Mouse (Mus musculus): ENCODE results near the gene Med17. TPM values are rescaled to one million over a fixed set of nuclear protein-coding genes. Genes with fewer than 3 reads are reported as not detected.

The Med17 gene
- total RNA-seq, 2 experiments from 2014 or later = 31.4 to 38.0 TPM

DNA sequence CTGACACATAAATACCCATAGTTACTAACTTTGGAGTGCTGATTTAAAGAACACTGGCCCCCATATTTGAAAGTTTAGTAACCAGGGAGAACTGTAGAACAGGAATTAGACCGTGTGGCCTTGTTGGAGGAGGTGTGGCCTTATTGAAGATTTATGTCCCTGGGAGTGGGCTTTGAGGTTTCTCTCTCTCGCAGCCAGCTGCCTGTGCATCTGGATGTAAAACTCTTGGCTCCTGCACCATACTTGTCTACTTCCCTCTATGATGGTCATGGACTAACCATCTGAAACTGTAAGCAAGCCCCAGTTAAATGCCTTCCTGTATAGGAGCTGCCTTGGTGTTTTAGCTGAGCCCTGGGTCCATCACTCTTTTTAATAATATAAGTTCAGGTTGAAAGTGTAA is 18.7 kb upstream of the Med17 start:
- no peak for DNase-seq (ENCODE audit: low spot score in 2 of 2)
- intact Hi-C loops (cut with DNase I) = no loop called here

DNA sequence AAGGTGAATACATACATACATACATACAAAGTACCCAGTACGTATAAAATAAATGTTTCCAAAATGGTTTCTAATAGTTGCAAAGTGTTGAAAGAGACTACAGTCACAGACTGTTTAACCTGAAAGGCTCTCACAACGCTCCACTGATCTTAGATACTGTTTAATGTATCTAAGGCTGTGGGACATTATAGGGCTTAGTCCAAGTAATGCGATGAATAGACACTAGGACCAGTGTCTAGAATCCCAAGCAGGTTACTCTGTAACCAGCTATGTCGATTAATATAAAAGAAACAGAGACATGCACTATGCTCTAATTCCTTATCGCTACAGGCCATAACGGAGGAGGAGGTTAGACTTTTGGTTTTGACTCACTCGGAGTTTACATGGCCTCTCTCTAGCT is 17.4 kb upstream of the Med17 start:
- no peak for DNase-seq (ENCODE audit: low spot score in 2 of 2)
- intact Hi-C loops (cut with DNase I) = no loop called here

DNA sequence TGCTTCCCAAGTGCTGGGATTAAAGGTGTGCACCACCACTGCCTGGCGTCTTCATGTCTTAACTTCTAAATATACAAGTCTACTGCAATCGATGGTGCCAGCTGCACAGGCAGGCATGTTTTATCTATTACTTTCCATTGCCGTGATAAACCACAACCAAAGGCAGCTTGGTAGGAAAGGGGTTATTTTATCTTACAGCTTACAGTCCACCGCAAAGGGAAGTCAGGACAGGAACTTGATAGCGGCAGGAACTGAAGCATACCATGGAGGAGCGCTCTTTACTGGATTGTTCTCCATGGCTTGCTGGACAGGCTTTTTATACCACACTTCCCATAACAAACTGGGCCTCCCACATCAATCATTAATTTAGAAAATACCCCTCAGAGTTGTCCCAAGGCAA is 9.5 kb upstream of the Med17 start:
- intact Hi-C loops (cut with DNase I) = no loop called here

DNA sequence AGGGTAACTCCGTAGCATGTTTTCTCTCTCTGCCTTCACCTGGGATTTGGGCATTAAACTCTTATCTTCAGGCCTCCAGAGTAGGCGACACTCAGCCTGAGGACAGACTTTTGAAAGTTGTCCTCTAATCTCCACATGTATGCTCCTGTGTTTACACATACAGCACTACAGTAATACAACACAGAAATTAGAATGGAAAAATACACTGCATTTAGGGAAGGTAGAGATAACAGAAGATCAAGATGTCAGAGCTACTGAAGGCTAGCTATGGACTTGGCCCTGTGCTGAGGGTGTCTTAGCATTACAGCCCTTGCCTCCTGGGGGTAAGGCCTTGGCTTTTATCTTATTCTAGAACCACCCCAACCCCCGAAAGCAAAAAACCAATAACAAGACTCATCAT is 8.7 kb upstream of the Med17 start:
- no peak for DNase-seq (ENCODE audit: low spot score in 2 of 2)
- intact Hi-C loops (cut with DNase I) = no loop called here

More for the DNA sequence above, 9.5 kb upstream of the Med17 start:
- DNase-seq (ENCODE audit: low spot score in 2 of 2) = no peak

DNA sequence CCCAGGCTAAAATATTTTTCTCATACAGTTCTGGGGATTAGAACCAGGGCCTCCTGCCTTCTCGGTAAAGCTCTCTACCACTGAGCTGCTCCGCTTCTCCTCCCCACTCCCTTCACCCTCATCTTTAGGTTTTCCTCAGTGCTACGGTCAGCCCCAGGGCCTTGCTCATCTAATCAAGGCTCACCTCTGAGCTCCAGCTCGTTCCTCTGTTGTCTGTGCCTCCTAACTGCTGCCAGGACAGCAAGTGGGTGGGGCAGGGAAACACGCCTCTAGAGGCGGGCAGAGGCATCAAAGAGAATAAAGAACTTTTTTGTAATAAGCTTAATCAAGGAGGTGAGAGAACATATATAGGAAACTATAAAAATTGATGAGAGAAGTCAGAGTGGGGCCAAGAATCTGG is 8.1 kb upstream of the Med17 start:
- intact Hi-C loops (cut with DNase I) = no loop called here
- DNase-seq (ENCODE audit: low spot score in 2 of 2) = no peak

DNA sequence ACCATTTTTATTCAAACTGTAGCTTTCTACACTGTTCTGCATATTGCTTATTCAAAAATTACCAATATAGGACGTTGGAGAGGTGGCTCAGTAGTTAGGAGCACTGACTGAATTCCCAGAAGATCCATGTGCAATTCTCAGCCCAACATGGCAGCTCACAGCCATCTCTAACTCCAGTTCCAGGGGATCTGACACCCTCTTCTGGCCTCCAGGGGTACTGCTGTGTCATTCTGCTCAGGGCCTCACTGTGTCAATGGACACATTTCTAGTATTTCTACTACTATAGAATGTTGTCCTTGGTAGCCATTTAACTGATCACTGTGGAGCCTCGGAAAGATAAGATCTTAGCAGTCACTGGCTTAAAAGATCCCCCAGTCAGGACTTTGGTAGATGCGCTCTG is 5.7 kb upstream of the Med17 start:
- no peak for DNase-seq (ENCODE audit: low spot score in 2 of 2)
- intact Hi-C loops (cut with DNase I) = no loop called here

DNA sequence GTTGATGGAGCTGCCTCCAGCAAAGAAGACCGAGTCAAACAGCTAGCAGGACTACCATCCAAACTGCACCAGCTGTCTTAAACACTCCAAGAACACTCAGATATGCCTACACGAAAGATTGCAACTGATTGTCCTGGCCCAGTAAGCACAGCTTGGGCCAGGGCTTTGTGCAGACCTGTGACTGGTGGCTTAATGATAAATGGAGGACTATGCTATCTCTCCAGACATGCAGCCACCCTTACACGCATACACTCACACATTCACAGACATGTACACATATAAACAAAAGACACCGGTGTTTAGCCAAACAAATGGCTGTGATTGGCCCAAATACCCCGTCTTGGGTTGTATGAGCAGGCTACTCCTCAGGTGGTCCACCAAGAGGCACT is 754 bp upstream of the Med17 start:
- no peak for DNase-seq (ENCODE audit: low spot score in 2 of 2)
- intact Hi-C loops (cut with DNase I) = no loop called here

DNA sequence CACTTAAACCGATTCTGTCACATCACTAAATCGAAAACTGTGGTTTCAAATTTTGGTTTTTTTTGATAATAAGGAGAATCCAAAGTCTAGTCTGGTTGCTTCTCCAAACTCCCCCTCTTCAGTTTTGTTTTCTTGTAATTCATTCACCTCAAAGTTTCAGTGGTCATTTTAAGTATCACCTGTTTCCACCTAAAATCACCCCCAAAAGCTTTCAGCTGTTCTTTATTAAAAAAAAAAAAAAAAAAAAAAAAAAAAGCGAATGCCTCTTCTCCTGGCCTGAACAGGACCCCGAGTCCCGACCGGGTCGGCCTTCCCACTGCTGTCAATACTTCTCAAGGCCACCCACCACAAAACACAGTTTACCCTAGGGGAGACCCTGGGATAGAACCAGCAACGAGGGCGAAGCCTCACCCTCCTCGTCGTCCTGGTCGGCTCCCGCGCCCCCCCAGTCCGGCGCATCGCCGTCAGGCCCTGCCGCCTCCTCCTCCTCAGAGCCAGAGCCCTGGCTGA is 537 bp downstream of the Med17 start:
- DNase-seq (ENCODE audit: low spot score in 2 of 2) = no peak
- intact Hi-C loops (cut with DNase I) = loop anchor here (2.0 kb wide), 1 partner anchor 28 kb away; the partner anchor contains the start of genes 4931406C07Rik and Taf1d

DNA sequence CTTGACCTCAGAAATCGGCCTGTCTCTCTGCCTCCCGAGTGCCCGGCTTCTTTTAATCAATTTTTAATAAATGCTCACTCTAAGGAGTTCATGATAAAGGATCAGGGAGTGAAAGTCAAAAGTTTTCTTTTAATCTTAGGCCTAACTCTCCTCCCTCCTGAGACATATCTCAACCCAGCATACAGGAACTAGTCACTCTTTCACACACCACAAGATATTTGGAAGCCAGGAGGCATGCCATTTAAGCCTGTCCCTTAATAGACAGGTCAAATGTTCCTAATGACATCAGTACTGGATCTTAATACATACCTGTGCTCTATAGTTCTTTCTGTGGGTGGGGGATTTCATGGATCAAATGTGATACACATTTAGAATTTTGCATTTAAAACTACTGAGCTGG is 1.4 kb downstream of the Med17 start:
- intact Hi-C loops (cut with DNase I) = loop anchor here (2.0 kb wide), 1 partner anchor 28 kb away; the partner anchor contains the start of genes 4931406C07Rik and Taf1d
- DNase-seq (ENCODE audit: low spot score in 2 of 2) = no peak

DNA sequence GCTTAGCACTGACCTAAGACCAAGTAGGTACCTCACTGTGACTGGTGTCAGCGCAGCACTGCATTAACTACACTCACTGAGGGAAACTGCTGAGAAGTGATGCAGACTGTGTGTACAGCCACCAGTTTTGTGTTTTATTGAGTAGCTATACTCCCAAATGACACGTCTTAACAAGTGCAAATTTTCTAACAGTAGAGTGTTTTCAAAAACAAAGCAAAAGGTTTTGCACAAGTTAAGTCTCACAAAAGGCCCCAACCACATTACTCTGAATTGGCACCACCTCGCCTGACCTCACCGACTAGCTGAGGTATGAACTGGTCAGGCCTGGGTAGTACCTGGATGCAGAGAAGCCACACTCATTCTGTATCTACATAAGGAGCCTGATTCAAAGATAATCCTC is 2.9 kb downstream of the Med17 start:
- DNase-seq (ENCODE audit: low spot score in 2 of 2) = no peak
- intact Hi-C loops (cut with DNase I) = no loop called here

DNA sequence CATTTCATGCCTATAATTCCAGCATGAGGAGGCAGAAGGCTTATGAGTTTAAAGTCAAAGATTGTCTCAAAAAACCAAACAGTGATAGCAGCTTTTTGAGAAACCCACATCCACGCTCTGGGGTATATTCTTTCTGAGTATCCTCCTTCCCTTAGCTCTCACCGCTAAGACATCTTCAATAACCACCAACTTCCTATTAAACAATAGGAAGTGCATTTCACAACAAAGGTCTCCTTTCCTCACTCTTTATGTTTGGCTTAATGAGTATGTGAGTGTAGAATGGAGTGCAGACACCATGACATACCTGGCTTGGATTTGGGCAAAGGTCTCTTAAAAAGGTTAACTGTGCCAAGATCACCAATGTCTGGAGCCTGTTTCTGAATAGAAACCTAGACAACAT is 5.8 kb downstream of the Med17 start:
- intact Hi-C loops (cut with DNase I) = no loop called here
- DNase-seq (ENCODE audit: low spot score in 2 of 2) = no peak

DNA sequence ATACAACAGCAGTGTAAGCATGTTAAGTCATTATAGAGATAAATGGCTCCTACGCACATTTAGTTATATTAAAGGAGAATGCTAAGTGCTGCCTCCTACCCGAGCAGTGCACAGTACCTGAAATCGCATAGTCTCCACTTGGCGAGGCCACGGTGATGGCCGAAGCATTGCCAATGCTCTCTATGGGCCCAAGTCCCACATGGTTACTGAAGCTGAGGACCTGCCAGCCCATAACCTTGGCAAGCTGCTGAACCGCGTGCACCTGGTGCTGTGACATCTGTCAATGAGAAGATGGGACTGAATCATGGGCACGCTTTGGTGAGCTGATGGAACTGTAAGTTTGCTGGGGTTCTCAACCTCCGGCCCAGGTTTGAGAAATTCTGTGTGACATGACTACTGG is 16.2 kb downstream of the Med17 start:
- intact Hi-C loops (cut with DNase I) = no loop called here
- no peak for DNase-seq (ENCODE audit: low spot score in 2 of 2)

DNA sequence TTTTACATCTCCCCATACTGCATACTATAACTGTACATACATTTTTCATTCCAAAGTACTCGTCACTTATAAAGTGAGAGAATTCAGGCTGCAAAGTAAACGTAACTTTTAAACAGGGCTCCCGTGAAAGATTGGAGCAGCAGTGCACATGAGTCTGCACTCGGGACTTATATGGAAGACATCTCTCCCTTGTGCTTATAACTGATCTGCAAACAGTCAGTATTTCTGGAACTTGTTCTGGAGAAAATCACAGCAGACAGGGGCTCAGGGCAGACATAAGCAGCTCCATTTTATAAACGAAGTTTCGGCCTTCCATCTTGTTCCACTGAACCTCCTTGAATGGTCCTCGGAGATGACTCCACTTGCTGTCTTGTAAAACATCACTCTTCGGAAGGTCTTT is 17.8 kb downstream of the Med17 start:
- intact Hi-C loops (cut with DNase I) = no loop called here
- DNase-seq (ENCODE audit: low spot score in 2 of 2) = no peak

DNA sequence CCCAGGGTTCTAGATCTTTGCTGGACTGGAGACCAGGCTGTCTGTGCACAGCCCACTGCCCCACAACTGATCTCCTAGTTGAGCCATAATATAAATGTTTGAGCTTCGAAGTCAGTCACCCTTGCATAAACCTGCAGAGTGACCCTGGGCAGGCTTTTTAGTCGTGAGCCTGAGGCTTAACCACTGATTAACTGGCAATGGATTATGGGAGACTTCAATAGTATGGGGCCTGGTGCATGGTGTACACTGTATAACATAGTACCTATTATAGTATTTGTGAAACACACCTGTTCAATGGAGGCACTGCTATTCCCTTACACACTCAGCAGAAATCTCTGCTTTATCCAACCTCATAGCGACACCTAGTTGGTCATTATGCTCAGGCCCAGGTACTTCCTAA is 23.5 kb downstream of the Med17 start:
- intact Hi-C loops (cut with DNase I) = no loop called here
- DNase-seq (ENCODE audit: low spot score in 2 of 2) = no peak

DNA sequence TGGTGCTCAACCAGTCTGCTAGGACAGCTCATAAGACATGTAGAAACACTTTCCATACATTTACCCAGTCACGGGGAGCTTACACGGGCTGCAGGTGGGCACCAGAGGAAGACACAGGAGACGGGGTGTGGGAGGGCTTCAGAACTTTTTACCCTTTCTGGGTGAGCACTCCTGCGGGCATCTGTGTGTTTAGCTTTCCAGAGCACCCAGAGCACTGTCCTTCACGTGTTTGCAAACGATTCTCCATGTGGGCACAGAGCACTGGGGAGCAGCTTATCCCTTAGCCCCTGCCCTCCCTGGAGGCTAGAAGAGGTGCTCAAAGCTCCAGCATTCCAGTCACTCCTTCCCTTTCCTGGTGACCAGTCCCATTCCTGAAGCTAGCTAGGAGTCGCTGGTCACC is 25.2 kb downstream of the Med17 start:
- intact Hi-C loops (cut with DNase I) = no loop called here
- no peak for DNase-seq (ENCODE audit: low spot score in 2 of 2)

DNA sequence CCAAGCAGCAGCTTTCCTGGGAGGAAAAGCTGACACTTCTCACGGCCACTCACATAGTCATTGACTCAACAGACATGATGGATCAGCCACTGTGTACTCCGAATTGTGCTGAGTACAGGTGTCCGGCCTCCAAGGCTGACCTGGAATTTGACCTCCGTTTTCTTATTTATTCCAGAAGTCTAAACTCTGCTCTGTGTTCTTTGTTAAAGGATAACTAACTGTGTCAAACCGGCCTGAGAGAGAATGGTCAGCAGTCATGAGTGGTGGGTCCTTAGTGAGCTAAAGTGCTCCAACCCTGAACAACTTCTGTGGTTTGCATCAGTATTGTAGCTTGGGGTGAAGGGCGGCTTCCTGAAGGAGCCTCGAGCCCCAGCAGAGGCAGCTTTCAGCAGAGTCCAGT is 27.5 kb downstream of the Med17 start:
- intact Hi-C loops (cut with DNase I) = no loop called here
- no peak for DNase-seq (ENCODE audit: low spot score in 2 of 2)

DNA sequence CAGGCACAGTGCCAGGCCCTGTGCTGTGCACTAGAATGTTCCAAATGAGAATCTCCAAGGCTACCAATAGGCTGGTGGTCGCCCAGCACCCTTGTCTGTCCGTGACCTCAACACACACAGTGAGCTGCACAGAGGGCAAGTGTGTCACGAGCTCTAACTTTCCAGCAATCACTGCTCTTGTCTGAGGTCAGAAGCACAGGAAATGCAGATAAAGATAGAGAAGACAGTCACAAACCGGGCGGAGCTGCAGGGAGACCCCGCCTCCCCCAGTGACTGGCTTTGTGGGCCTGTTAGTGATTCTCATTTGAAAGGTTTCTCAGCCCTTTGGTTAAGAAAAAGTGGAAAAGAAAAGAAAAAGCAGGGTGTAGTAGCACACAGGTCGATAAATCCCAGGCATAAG is 29.4 kb downstream of the Med17 start:
- intact Hi-C loops (cut with DNase I) = no loop called here

DNA sequence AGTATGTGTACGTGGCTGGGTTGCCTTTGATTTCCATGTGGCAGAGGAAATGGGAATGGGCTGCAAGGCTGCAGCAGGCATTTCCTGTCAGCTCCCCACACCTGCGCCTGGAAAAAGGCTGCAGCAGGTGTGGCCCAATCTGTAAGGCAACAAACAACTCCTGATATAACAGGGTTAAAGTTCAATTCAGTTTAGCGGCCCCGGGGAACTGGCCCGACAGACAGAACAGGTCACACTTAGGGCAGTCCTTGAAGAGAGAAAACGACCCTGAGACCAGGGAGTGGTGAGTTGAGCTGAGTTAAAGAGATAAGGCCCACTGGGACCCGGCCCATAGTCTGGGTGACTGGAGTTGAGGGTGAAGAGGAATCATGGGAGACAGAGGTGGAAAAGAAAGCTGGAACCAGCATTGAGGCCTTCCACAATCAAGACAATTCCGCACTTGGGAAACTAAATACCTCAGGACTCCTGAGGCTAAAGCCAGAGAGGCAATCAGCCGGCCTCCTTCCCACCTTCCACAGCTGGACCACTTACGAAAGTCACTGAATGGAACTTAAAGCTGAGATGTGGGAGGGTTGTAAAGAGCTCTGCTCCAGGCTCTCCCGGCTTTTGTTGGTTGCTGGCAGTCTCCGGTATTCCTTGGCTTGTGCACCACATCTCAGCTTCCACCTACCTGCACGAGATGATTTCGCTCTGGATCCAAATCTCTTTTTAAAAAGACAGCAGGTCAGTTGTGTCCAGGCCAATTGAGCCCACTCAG is 34.2 kb downstream of the Med17 start:
- no peak for DNase-seq (ENCODE audit: low spot score in 2 of 2)
- intact Hi-C loops (cut with DNase I) = no loop called here

More for the DNA sequence above, 29.4 kb downstream of the Med17 start:
- DNase-seq (ENCODE audit: low spot score in 2 of 2) = no peak

DNA sequence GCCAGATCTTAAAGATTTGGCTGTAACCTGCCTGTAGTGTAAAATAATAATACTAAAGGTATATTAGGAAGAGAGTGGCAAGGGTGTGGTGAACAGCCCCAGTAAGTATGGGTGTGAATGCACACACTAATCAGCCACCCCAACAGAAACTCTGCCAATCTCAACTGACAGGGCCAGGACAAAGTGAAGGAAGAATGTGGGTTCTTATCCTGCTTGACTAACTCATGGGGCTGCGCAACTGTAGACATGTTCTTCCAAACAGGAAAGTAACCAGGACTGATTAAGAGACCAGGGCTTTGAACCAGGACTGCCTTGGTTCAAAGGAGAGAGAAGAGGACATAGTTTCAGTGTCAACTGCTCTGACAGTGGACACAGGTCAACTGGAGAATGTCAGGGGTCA is 37.6 kb downstream of the Med17 start:
- intact Hi-C loops (cut with DNase I) = no loop called here
- DNase-seq (ENCODE audit: low spot score in 2 of 2) = no peak

DNA sequence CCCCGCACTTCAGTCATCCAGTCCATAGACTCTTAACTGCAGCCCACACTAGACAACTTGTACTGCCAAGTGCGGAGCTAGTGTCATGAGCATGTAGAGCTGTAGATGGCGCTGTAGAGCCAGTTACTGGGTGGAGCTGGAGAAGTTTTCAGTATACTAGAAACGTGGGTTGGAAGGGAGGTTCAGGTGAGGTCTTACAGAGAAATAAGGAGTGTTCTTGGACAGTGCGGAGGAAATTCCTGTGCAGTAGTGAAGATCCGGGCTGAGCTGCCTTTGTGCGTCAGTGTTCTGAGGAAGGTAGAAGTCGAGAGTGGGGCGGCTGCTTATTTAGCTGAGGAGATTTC is 38.2 kb downstream of the Med17 start:
- intact Hi-C loops (cut with DNase I) = no loop called here
- DNase-seq (ENCODE audit: low spot score in 2 of 2) = peak in 1 of 2 experiments; percentile 39

DNA sequence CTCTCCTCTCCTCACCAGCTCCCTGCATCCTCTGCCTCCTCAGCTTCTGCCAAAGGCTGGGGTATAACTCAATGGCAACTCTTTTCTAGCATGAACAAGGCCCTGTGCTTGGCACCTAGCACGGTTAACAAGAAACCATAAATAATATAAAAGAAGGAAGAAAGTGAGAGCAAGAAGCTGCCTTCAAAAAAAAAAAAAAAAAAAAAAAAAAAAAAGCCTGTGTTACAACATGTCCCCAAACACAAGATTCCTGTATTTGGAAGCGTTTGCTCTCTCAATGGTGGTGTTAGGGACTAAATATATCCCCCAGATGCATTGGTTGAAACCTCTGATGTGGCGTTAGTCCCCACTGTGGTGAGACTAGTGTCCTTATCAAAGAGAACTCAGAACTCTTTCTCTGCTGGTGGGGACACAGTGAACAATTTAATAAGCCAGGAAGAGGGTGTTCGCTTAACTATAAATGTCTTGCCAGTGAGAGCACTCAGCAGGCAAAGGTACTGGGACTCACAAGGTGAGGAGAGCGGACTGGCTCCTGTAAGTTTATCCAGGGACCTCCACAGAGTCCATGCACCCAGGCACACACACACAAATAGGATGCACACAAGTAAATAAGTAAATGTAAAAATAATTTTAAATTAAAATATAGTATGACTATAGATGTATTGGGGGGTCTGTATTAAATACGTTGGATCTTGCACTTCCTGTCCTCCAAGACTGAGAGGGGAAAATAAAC is 38.7 kb downstream of the Med17 start:
- intact Hi-C loops (cut with DNase I) = no loop called here
- no peak for DNase-seq (ENCODE audit: low spot score in 2 of 2)
